Mouse (Mus musculus) C2C12 (cell line): Measurements from ENCODE around the gene Rrp12.
"Not testable (repeated sequence)": the region's sequence is repeated elsewhere in the genome, so short reads cannot be mapped to it uniquely, and the experiment has no call there.

Experiments used
- CTCF ChIP-seq: IDR thresholded peaks from one replicate; pipeline ENCODE4 v1.5.1; 2011; ENCODE audit not compliant: control insufficient read depth, insufficient read depth, insufficient read length
- MYOD1 ChIP-seq: IDR thresholded peaks from one replicate; pipeline ENCODE4 v1.6.1; 2011; ENCODE audit warnings: low read depth; ENCODE audit not compliant: control insufficient read depth, insufficient read length

- TF ChIP-seq CTCF, MYOD1: not testable (repeated sequence)
These were observed 18.6 kb upstream of the Rrp12 start for GRCm38 (mm10) chr19:41914592-41914882.
